Mouse (Mus musculus) right cerebral cortex, postnatal 25 days (tissue): Measurements from ENCODE around the gene Ltbp1.

ENCODE experiments used
- DNase-seq: peaks from one replicate; pipeline ENCODE4 v3.0.0; 2022

Gene Ltbp1

DNA sequence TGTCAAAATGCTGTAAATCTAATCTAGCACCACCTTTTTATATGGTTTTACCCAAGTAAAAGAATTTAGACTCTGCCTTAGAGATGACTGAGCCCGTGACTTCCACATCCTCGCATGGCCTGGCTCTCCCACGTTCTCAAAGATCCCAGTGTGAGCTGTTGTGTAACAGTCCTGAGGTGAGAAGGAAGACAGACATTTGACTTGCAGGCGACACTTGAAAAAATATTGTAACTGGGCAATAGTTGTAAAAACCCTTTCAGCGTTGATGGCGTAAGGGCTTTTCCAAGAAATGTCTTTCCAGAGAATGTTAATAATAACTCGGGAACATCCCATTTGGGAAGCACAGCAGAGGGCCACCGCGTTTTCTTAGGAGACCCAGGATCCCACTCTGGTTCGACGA is 366.3 kb downstream of the Ltbp1 start:
- DNase-seq = no peak

GRCm38 (mm10) chr17:75372371-75372770 is 367.0 kb downstream of the Ltbp1 start:
- no peak for DNase-seq

- DNase-seq = no peak
Measured at GRCm38 (mm10) chr17:75374287-75375024, 369.1 kb downstream of the Ltbp1 start.

DNA sequence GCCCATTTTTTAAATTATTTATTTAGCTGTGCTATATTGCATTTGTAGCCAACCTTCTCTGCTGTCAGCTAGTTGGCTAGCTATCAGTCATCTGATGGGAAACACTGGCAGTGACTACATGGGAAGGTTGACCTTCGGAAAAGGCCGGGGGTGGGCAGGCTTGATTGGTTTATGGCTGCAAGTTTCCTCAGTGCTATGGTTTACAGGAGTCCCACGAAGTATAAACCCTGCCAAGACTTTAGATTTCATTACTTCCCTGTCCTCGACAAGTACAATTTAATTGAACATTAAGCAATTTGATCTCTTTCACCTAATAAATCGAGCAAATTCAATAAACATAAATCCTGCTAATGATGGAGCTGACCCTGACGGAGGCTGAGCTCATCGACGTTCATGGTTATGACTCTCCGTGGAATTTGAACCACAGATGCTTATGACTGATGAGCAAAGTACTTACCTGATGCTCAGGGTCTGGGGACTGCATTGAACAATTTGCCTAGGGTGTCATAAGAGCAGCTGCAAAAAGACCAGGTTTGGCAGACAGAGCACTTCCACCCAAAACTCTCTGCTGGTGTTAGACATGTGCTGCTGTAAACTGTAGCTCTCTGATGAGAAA is 373.0 kb downstream of the Ltbp1 start:
- DNase-seq = no peak

- DNase-seq = no peak
Measured at GRCm38 (mm10) chr17:75380167-75380566, 374.8 kb downstream of the Ltbp1 start.

- DNase-seq = no peak
Measured at GRCm38 (mm10) chr17:75388402-75388801, 383.0 kb downstream of the Ltbp1 start.

DNA sequence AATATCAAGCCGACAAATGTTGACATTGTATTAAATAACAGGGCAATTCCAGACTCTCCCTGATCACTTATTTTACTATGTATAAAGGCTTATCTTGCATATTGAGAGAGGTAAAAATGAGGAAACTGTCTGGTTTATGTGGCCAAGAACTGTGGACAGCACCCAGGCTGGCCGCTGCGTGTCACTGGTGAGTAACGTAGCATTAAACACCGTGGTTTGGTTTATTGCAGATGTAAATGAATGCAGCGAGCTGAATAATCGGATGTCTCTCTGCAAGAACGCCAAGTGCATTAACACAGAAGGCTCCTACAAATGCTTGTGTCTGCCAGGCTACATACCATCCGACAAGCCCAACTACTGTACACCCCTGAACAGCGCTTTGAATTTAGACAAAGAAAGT is 384.8 kb downstream of the Ltbp1 start:
- no peak for DNase-seq

DNA sequence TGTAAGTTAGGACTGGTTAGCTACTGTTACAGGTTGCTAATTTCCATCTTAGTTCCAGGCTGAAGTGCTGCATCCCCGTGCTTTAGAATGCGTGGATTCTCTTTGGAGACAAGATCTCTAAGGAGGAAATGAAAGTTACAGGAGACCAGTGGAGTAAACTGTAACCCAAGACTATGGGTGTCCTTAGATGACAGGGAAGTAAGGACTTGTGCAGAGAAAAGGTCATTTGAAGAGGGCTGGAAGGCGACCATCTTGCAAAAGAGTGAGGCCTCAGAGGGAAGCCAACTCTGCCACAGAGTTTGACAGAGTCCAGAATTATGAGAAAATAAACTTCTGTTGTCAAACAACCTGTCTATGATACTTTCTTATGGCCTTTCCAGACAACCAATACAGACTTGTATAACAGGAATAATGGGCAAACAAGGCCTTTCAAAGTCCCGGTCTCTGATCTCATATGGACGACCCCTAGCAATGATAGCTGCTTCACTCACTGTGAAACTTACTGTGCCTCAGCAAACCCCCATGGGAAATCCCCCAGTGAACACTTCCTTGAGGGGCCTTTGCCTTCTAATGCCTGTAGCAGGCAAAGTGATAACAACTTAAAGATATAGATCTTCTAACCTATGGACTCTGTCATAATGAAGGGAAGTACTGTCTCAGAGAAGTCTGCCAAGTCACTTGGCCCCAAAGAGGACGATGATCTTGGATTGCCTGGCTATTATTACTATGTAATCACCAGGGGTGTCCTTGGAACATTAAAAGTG is 386.2 kb downstream of the Ltbp1 start:
- no peak for DNase-seq

- DNase-seq = no peak
Measured at GRCm38 (mm10) chr17:75406405-75406804, 401.0 kb downstream of the Ltbp1 start.

DNA sequence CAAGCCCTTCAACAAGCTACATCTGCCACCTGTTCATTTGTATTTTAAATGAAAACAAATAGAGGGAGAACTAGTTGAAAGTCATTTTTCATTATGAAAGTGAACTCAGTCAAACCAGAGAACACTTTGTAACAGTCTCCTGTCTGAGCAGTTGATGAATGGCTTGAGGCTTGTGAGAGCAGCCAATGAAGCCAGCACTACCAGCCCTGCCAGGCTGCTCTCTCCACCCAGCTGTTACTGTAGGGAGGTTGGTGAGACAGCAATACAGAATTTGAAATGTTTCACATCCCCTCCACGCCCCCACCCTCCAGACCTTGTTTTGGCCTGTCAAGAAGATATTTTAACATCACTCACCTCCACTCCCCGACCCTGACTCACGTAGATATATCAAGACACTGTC is 411.5 kb downstream of the Ltbp1 start:
- no peak for DNase-seq

DNA sequence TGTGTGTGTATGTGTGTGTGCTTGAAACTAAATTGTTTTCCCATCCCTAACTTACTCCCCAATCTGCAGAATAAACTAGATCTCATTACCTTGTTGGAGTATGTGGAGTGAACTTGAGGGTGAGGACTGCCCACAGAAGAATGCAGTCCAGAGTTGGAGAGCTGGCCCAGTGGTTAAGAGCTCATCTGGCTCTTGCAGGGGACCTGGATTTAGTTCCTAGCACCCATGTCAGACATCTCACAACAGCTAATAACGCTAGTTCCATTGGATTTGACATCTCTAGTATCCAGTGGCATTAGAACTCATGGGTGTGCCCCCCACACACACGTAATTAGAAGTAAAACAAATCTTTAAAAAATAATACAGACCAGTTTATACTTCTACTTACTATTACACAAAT is 428.8 kb downstream of the Ltbp1 start:
- no peak for DNase-seq

GRCm38 (mm10) chr17:75434871-75435270 is 429.5 kb downstream of the Ltbp1 start:
- DNase-seq = no peak

DNA sequence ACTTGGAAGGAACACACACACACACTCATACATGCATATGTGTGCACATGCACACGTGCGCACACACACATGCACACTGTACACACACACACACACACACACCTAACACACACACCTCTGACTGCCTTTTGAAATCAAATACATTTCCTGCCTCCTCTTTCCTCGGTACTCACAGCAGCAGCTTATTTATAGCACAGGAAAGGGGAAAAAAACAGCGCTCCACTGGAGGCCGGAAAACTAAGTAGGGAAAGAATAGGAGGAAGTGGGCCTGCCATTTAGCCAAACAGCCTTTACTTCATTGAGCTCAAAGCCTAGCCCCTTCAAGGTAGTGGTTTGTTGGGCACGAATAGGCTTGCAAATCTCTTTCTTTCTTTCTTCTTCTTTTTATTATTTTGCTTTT is 430.2 kb downstream of the Ltbp1 start, which contains the start of gene Rasgrp3:
Gene Rasgrp3, plus strand, starts transcription at position 298 of the 400 bp plus-strand sequence.
- no peak for DNase-seq

DNA sequence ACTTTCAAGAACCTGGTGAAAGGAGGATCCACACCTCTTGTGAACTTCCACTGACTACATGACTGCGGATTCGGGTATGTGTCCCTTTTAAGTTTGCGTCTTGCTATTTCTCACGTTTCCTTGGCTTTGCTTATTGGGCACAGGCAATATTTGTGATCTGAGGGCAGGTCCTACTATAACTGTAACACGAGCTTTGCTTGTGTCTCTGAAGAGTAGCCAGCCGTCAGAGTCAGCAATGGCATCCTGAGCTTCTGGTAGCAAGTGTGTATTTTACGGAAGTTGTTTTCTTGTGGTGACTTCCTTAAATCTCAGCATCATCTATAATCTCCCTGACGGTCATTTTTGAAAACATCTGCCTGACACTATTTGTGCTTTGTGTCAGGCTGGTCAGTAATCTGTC is 430.7 kb downstream of the Ltbp1 start:
- DNase-seq = no peak

DNA sequence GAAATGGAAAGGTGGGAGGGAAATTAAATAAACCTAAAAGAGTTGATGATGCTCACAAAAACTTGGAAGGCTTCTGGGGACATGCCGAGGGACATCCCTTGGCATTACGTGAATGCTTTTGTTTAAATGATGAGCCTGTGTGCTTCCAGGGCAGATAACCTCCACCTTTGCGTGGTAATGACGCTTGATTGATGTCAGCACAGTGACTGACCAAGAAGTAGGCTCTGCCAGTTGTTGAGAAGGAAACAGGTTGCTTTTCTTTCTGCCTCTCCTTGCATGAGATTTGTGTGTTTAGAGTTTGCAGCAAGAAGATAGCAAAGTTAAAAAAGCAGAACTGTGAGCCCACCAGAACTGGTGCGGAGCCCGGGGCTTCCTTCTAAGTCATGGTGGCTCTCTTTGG is 431.5 kb downstream of the Ltbp1 start:
- DNase-seq = no peak

DNA sequence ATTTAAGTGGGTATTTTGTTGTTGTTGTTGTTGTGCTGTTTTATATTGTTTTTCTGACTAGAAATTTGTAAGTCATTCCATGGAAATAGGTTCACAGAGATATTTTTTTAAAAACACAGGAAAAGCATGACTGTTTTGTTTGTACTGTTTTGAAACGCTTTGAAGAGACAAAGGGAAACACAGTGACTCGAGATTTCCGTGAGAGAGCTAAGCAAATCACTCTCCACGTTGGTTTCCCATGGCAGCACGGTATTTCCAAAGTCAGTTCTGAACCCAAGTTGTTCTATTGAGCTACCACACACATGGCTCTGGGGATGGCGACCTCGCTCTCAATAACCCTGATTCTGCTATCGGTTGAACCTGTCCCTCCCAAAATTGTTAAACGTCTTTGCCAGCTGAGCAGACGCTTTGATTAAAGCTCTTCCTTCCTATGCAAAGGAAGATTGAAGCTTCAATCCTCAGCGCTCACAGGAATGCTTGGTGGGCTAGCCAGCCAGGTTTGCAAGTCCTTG is 431.9 kb downstream of the Ltbp1 start:
- no peak for DNase-seq

- DNase-seq = no peak
Measured at GRCm38 (mm10) chr17:75438162-75438561, 432.8 kb downstream of the Ltbp1 start.

DNA sequence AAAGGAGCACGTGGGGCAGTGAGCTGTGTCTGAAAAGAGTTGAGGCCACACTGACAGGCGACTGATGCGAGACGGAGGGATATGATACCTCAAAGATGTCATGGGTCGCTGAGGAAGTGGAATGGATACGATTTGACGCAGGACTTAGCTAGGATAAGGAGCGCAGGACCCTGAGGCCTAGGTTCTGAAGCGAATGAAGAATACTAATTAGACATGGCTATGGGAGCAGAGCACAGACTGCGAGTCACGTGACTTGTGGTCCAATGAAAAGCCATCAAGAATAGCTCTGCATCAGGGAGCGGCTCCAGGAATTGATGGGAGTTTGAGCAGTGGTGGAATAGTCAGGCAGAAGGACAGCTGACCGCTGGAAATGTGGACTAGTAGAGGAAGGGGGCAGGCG is 433.7 kb downstream of the Ltbp1 start:
- no peak for DNase-seq

DNA sequence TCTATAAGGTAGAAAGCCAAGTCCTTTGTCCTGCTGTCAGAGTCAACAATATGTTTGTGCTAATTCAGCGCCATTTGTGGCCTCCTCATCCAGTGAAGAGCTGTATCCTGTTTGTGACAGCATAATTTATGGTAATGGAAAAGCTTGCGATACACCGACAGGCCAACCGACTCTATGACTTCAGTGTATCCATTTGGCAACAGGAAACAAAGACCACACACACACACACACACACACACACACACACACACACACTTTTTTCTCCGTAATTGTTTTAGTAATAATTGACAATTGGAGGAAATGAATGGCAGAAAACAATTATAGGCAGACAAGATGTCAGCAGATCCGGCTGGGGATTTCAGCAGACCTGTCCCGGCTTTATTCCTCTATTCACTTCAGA is 435.3 kb downstream of the Ltbp1 start:
- no peak for DNase-seq

DNA sequence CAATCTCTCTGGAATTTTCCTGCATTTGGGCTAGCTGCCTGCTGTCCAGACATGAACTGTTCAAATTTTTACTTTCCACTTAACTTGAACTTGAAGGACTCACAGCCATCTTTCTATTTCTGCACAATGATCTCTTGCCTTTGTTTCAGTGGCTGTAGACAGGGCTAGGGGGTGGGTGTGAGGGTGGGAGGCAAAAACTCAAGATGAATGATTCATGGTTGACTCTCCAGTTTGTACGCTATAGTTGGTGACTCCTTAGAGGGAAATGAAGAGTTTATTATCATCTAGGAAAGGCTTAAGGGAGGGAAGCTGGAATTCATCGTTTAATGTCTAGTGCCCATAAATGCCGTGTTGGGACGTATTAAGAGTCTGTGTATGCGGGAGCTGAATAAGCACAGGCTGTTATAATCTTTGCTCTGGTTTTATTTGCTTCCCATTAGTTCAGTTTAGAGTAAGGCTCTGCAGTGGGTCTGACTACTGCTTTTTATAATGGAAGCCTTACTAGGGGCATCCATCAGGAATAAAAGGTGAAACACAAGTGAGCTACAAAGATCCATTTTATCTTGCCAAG is 436.0 kb downstream of the Ltbp1 start:
- no peak for DNase-seq
